Mouse (Mus musculus): Measurements from ENCODE around the gene 2410015M20Rik. TPM values are rescaled to one million over a fixed set of nuclear protein-coding genes. Genes with fewer than 3 reads are reported as not detected.
A peak's percentile ranks its signal among the peaks of the same experiment; 100 is the strongest.

The 2410015M20Rik gene
- 259 and 260 TPM in 2 replicates for polyA plus RNA-seq (2015; fragmentation: Nextera tagmentation; extraction: Ambion mirVana)

DNA sequence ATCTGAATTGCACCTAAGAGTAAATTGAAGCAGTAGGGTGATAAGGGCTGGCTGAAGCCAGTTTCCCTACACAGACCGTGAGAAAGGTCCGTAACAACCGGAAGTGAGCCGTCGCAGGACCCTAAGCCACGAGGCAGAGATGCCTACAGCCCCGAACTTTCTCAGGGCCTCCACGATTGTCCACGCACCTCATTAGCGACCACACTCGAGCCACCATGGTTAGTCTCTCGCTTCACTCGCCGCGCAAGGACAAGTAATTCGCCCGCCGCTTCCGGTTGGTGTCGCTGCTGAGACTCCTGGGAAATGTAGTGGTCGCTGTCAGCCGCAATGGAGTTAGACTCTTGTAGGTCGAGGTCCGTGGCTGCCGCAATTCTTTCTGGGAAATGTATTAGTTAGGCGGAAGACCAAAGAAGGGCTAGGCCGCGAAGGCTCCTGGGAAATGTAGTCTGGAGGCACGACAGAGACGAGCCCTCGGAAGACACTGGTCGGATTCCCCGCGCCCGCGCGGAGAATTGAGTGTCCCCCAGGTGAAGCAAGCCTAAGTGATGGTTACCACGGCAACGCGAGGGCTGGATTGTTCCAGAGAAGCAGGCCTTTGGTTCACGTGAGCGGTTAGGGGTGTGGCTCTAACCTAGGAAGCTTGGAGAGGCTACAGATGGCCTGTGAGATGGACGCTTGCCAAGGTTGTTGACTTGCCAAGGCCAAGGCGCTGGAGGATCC lies at the start of gene 2410015M20Rik:
Gene 2410015M20Rik (minus strand): TSS at position 320 of the 720 bp plus-strand sequence.
- H3K9ac ChIP-seq (replicated peaks), result peak within 1 kb of the TSS; percentile 81
- under 1% methylated on average over 44 of the region's 44 CpGs for WGBS (ENCODE audit: insufficient replicate concordance)
- DNase-seq (peak; percentile 94), ATAC-seq (peak; percentile 80)
- peaks cover 30% of the 10 kb centered on the region for H3K36me3 ChIP-seq (replicated peaks; ENCODE audit: insufficient read depth, low read length)
- TF ChIP-seq CTCF (IDR thresholded peaks at IDR 0.05; ENCODE audit: low read depth), result peak; percentile 88
- no peak for TF ChIP-seq EP300 (IDR thresholded peaks at IDR 0.05; ENCODE audit: low read depth)
- no peaks in the 10 kb centered on the region for H3K27me3 ChIP-seq (ENCODE audit: insufficient read depth, low read length)
- H3K4me3 ChIP-seq (ENCODE audit: low read depth, low read length), result peak within 1 kb of the TSS; percentile 77
- H3K9me3 ChIP-seq (ENCODE audit: low read length), result no peaks in the 10 kb centered on the region
- peak within 1 kb of the TSS; percentile 79 for H3K4me2 ChIP-seq (ENCODE audit: low read depth, low read length)
- H3K27ac ChIP-seq (ENCODE audit: low read depth), result peak within 1 kb of the TSS; percentile 90
- H3K4me1 ChIP-seq (ENCODE audit: insufficient read depth), result peaks cover 38% of the 10 kb centered on the region

GRCm38 (mm10) chr17:56656171-56656570 lies 46.6 kb upstream of the 2410015M20Rik start:
- TF ChIP-seq CTCF (IDR thresholded peaks at IDR 0.05; ENCODE audit: low read depth), result no peak
- no peak for TF ChIP-seq EP300 (IDR thresholded peaks at IDR 0.05; ENCODE audit: low read depth)
- Histone ChIP-seq H3K27me3 (ENCODE audit: insufficient read depth, low read length) (no peaks in the 10 kb centered on the region), H3K36me3 (replicated peaks; ENCODE audit: insufficient read depth, low read length) (no peaks in the 10 kb centered on the region), H3K4me3 (ENCODE audit: low read depth, low read length) (no peak overlapping the region), H3K4me2 (ENCODE audit: low read depth, low read length) (no peak overlapping the region), H3K27ac (ENCODE audit: low read depth) (no peak overlapping the region), H3K4me1 (ENCODE audit: insufficient read depth) (no peaks in the 10 kb centered on the region; the same call in 1 of the 2 replicates), H3K9me3 (ENCODE audit: low read length) (no peaks in the 10 kb centered on the region), H3K9ac (replicated peaks) (no peak overlapping the region)
- no peak for DNase-seq
- no peak for ATAC-seq
- WGBS (ENCODE audit: insufficient replicate concordance), result 67% methylated on average over 6 of the region's 6 CpGs

DNA sequence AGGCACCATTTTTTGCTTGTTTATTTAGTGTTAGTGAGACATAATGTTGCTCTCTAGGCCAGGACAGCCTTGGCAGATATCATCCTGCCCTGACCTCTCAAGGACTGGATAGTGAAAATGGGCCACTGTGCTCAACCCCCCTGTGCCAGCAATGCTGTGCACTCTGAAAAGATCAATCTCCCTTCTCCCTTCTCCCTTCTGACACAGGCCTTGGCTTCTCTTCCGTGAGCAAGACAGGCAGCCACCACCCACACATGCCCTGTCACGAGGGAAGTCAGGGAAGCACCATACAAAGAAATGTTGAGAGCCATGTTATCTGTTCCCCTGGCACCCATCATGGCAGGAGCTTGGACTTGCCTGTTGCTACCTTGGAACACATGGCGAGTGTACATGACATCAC lies 45.7 kb upstream of the 2410015M20Rik start:
- TF ChIP-seq EP300 (IDR thresholded peaks at IDR 0.05; ENCODE audit: low read depth), result no peak
- H3K9me3 ChIP-seq (ENCODE audit: low read length), result no peaks in the 10 kb centered on the region
- H3K27ac ChIP-seq (ENCODE audit: low read depth), result no peak overlapping the region
- ATAC-seq (no peak), DNase-seq (no peak)
- H3K36me3 ChIP-seq (replicated peaks; ENCODE audit: insufficient read depth, low read length), result no peaks in the 10 kb centered on the region
- H3K9ac ChIP-seq (replicated peaks), result no peak overlapping the region; the same call in 1 of the 2 replicates
- no peaks in the 10 kb centered on the region for H3K4me1 ChIP-seq (ENCODE audit: insufficient read depth)
- H3K4me2 ChIP-seq (ENCODE audit: low read depth, low read length), result no peak overlapping the region
- WGBS (ENCODE audit: insufficient replicate concordance), result 59% methylated on average over 3 of the region's 3 CpGs
- H3K4me3 ChIP-seq (ENCODE audit: low read depth, low read length), result no peak overlapping the region
- H3K27me3 ChIP-seq (ENCODE audit: insufficient read depth, low read length), result no peaks in the 10 kb centered on the region

DNA sequence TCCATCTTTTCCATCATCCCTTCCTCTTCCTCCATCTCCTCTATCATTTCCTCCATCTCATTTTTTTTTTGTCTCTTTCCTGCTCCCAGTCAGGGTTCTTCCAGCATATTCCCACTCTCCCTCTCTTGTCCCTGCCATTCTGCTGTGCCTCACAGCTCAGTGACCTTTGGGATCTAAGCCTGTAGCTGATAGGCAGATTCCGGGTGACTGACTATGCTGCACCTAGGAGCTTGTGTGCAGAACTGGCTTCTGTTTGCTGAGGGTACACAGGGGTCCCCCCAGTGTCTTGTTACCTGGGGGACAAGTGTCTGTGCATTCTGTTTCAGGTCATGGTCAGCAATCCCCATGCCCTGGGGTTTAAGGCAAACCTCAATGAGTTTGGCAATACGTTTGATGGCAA lies 45.2 kb upstream of the 2410015M20Rik start:
- WGBS (ENCODE audit: insufficient replicate concordance), result 64% methylated on average over 2 of the region's 2 CpGs

GRCm38 (mm10) chr17:56651801-56652200 lies 42.2 kb upstream of the 2410015M20Rik start:
- H3K4me3 ChIP-seq (ENCODE audit: low read depth, low read length), result no peak overlapping the region
- DNase-seq, result peak; percentile 79
- no peak overlapping the region for H3K9ac ChIP-seq (replicated peaks)
- peak overlapping the region; percentile 77 for H3K27ac ChIP-seq (ENCODE audit: low read depth)
- peak; percentile 97 for ATAC-seq
- no peaks in the 10 kb centered on the region for H3K36me3 ChIP-seq (replicated peaks; ENCODE audit: insufficient read depth, low read length)
- H3K4me2 ChIP-seq (ENCODE audit: low read depth, low read length), result no peak overlapping the region
- H3K9me3 ChIP-seq (ENCODE audit: low read length), result no peaks in the 10 kb centered on the region
- no peaks in the 10 kb centered on the region for H3K4me1 ChIP-seq (ENCODE audit: insufficient read depth)
- no peak for TF ChIP-seq CTCF (IDR thresholded peaks at IDR 0.05; ENCODE audit: low read depth)
- peak; percentile 56 for TF ChIP-seq EP300 (IDR thresholded peaks at IDR 0.05; ENCODE audit: low read depth)
- H3K27me3 ChIP-seq (ENCODE audit: insufficient read depth, low read length), result no peaks in the 10 kb centered on the region
- 31% methylated on average over 10 of the region's 10 CpGs for WGBS (ENCODE audit: insufficient replicate concordance)

More for the DNA sequence above, 45.2 kb upstream of the 2410015M20Rik start:
- Histone ChIP-seq H3K27ac (ENCODE audit: low read depth) (no peak overlapping the region), H3K36me3 (replicated peaks; ENCODE audit: insufficient read depth, low read length) (no peaks in the 10 kb centered on the region), H3K27me3 (ENCODE audit: insufficient read depth, low read length) (no peaks in the 10 kb centered on the region), H3K4me2 (ENCODE audit: low read depth, low read length) (no peak overlapping the region), H3K4me3 (ENCODE audit: low read depth, low read length) (no peak overlapping the region), H3K9me3 (ENCODE audit: low read length) (no peaks in the 10 kb centered on the region), H3K9ac (replicated peaks) (no peak overlapping the region), H3K4me1 (ENCODE audit: insufficient read depth) (no peaks in the 10 kb centered on the region)
- ATAC-seq (no peak), DNase-seq (no peak)
- TF ChIP-seq CTCF (IDR thresholded peaks at IDR 0.05; ENCODE audit: low read depth), result no peak
- no peak for TF ChIP-seq EP300 (IDR thresholded peaks at IDR 0.05; ENCODE audit: low read depth)

DNA sequence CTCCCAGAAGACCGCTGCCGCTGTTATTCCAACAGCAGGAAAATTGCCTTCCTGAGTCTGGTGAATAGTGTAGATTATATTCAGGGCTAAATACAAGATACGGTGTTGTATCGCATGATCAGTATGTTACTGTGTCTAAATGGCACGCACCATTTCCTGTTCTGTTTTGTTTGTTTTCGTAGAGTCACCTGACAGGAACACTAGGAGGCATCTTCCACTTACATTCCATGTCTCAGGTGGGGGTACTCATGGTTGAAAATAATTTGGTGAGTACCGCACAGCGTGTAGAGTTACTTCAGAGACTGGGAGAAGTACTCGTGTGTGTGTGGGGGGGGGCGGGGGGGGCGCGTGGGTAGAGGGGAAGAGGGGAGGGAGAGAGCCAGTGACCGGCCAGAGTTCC lies 38.0 kb upstream of the 2410015M20Rik start:
- no peaks in the 10 kb centered on the region for H3K4me1 ChIP-seq (ENCODE audit: insufficient read depth)
- H3K27me3 ChIP-seq (ENCODE audit: insufficient read depth, low read length), result no peaks in the 10 kb centered on the region
- TF ChIP-seq EP300 (IDR thresholded peaks at IDR 0.05; ENCODE audit: low read depth) (no peak), CTCF (IDR thresholded peaks at IDR 0.05; ENCODE audit: low read depth) (no peak)
- H3K9ac ChIP-seq (replicated peaks), result no peak overlapping the region
- WGBS (ENCODE audit: insufficient replicate concordance), result 56% methylated on average over 10 of the region's 13 CpGs
- H3K9me3 ChIP-seq (ENCODE audit: low read length), result no peaks in the 10 kb centered on the region
- H3K4me2 ChIP-seq (ENCODE audit: low read depth, low read length), result no peak overlapping the region
- no peaks in the 10 kb centered on the region for H3K36me3 ChIP-seq (replicated peaks; ENCODE audit: insufficient read depth, low read length)
- DNase-seq (no peak), ATAC-seq (no peak)
- H3K4me3 ChIP-seq (ENCODE audit: low read depth, low read length), result no peak overlapping the region
- H3K27ac ChIP-seq (ENCODE audit: low read depth), result no peak overlapping the region
